Mouse (Mus musculus) cerebellum, adult 11 months (tissue): ENCODE measurements around the gene Krt87.
A peak's percentile ranks its signal among the peaks of the same experiment; 100 is the strongest.

Experiments
- DNase-seq: peaks from one replicate; pipeline ENCODE4 v3.0.0; 2022

Krt87 gene

GRCm38 (mm10) chr15:101414807-101415565, 23.6 kb downstream of the Krt87 start:
- DNase-seq, result peak; percentile 22

- no peak for DNase-seq
Measured at GRCm38 (mm10) chr15:101413916-101414635, 24.5 kb downstream of the Krt87 start.

- DNase-seq, result no peak
Measured at GRCm38 (mm10) chr15:101412188-101412587, 26.4 kb downstream of the Krt87 start.

GRCm38 (mm10) chr15:101410775-101411174, 27.8 kb downstream of the Krt87 start, which contains the start of gene Krt7:
Krt7 (plus strand) TSS chr15:101411043.
- no peak for DNase-seq

GRCm38 (mm10) chr15:101398269-101398668, 40.3 kb downstream of the Krt87 start:
- DNase-seq, result no peak

- no peak for DNase-seq
Measured at GRCm38 (mm10) chr15:101397683-101398082, 40.9 kb downstream of the Krt87 start.

- DNase-seq, result no peak
Measured at GRCm38 (mm10) chr15:101396921-101397320, 41.7 kb downstream of the Krt87 start.

- DNase-seq, result no peak
Measured at GRCm38 (mm10) chr15:101396466-101396865, 42.1 kb downstream of the Krt87 start.

GRCm38 (mm10) chr15:101394908-101395307, 43.7 kb downstream of the Krt87 start:
- no peak for DNase-seq

GRCm38 (mm10) chr15:101392251-101392650, 46.4 kb downstream of the Krt87 start:
- no peak for DNase-seq

GRCm38 (mm10) chr15:101390203-101390602, 48.4 kb downstream of the Krt87 start:
- no peak for DNase-seq

GRCm38 (mm10) chr15:101388034-101388541, 50.5 kb downstream of the Krt87 start:
- no peak for DNase-seq

- DNase-seq, result no peak
Measured at GRCm38 (mm10) chr15:101387176-101387575, 51.4 kb downstream of the Krt87 start.

GRCm38 (mm10) chr15:101385064-101385463, 53.5 kb downstream of the Krt87 start:
- DNase-seq, result no peak

GRCm38 (mm10) chr15:101384610-101385009, 54.0 kb downstream of the Krt87 start:
- no peak for DNase-seq

GRCm38 (mm10) chr15:101382811-101383210, 55.8 kb downstream of the Krt87 start:
- DNase-seq, result peak; percentile 56

- no peak for DNase-seq
Measured at GRCm38 (mm10) chr15:101381758-101382157, 56.8 kb downstream of the Krt87 start.
